Mouse (Mus musculus) gastrocnemius, postnatal 36 days (tissue): ENCODE results near the gene Gdpgp1. TPM values are rescaled to one million over a fixed set of nuclear protein-coding genes. Genes with fewer than 3 reads are reported as not detected.

Source experiments
- DNase-seq, 2 experiments: peaks; one replicate each; pipeline ENCODE4 v3.0.0; 2022
- intact Hi-C: fragments of 180-260 bp; cut with DNase I; formaldehyde crosslinking; loops from one replicate; pipeline ENCODE4 v1.15.1; 2025
- total RNA-seq, 2 experiments: library from RNA; stranded (reverse); gene quantifications; 2 replicates each; pipeline ENCODE4 v1.2.3; 2021

The Gdpgp1 gene
- total RNA-seq, 2 experiments from 2014 or later = 0.69 to 0.79 TPM

DNA sequence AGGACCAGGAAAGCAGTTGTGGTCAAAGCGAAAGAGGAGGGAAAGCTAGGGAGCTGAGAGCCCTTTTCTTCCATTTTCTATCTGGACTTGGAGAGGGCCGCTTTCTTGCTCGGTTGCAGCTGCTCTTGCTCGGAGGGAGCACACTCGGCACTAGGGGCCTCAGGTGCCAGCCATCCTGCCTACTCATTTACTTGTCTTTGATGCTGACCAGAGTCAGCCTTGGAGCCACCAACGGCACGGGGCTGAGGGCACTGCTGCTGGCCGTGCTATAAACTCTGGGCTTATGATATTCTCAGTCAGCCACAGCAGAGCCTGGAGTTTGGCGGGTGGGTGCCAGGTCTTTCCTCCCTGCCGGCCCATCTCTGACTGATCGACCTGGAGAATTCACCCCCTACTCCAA is 33.8 kb upstream of the Gdpgp1 start:
- intact Hi-C loops = no loop called here
- no peak for DNase-seq

DNA sequence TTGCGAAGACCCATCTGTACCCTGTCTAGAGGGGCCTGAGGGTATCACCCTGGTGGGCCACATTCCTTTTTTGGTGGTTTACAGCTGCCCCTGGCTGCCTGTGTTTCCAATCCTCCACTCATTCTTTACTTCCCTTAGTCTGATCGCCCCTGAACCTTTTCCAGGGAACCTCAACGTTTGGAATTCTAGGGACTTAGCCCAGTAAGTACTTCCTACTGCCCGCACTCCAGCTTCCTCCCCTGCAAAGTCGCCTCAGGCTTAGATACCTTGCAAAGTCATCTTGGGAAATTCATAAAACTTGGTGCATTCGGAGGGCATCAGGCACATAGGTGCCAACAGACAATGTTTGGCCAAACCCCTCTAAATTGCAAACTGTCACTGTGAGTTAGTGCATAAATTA is 33.4 kb upstream of the Gdpgp1 start:
- DNase-seq = no peak
- intact Hi-C loops = no loop called here

DNA sequence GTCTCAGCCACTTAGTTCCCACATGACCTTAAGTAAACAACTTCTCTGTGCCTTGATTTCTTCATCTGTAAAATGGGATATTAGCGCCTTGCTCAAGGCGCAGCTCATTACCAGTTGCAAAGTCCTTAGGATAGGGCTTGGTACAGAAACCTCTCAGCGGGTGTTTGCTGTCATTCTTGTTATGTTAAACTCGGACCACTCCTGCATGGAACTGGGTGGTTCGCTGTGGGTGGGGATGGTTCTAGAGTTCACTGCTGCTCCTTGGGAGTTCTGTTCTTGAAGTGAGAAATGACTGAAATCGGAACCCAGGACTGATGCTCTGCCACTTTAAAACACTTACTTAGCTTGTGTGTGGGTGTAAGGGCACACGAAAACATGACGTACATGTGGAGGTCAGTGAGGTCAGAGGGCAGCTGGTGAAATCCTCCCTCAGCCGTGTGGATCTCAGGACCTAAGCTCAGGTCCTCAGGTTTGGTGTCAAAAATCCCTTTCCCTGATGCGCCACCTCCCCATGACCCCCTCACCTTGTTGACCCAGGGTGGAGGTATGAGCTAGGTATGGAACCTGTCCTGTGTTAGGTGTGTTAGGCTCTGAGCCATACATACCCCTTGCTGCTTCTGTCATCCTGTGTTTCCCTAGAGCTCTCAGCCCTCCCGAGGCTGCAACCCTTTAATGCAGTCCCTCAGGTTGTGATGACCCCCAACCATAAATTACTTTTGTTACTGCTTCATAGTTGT is 32.6 kb upstream of the Gdpgp1 start:
- DNase-seq = no peak
- intact Hi-C loops = no loop called here

DNA sequence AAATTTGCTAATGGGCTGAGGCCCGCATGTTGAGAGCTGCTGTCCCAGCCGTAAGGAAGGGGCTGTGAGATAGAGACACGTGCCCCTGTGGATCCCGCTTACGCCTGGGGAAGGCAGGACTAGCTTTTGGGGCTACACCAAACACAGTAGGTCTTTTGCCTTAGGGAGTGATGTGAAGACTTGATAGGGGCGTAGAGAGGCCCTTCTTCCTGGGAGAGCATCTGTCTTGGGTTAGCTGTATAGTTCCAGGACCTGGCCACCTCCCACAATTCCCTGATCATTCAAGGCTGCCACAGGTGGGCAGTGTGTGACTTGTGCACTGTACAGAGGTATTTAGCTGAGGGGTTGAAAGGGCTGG is 32.1 kb upstream of the Gdpgp1 start:
- intact Hi-C loops = no loop called here
- no peak for DNase-seq

DNA sequence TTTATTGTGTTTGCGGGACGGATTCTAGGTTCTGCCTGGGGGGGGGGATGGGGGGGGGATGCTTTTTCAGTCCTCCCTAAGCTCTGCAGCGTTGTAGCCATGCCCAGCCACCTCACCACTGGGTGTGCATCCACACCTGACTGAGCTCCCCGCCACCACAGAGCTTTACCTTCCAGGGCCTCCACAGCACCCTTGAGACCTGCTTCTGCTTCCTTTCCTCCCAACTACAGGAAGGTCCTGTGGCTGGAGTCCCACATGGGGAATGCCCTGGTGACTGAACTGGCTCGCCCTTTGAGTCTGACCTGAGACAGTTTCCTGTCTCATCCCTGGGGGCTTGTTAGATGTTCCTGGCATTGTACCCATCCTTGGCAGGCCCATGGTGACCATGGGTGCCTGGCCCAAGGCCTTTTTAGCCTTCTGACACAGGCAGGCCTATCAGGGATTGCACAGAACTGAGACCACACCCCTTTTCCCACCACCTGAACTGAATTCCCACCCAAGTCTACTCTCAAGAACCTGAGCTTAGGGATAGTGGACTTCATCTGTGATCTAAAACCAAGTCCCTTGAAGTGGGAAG is 31.6 kb upstream of the Gdpgp1 start:
- intact Hi-C loops = no loop called here
- no peak for DNase-seq

DNA sequence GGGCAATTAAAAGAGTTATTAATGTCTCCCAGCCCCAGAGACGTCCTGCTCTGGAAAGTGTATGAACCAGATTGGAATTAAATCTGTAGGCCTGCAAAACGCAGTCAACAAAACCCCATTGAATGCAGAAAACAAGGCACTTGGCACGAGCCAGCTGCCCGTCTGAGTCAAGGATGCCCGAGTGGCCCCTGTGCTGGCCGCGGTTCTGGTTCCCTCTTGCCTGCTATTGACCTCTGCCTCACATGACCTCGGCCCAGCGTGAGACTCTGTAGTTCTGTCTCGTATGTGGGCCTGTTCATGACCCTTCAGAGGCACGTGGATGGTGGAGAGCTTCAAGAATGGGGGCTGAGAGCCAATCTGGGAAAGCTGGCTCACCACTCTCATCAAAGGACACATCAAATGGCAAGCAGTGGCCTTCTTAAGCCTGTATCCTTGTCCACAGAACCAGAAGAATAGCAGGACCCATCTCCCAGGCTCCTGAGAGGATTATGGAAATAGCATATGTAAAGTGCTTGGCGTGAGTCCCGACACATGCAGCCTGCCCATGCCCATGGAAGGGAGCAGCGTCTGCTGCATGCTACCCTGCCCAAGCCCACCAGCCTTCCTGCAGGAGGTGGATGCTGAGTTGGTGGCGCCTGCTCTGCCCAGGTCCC is 30.7 kb upstream of the Gdpgp1 start:
- intact Hi-C loops = no loop called here

DNA sequence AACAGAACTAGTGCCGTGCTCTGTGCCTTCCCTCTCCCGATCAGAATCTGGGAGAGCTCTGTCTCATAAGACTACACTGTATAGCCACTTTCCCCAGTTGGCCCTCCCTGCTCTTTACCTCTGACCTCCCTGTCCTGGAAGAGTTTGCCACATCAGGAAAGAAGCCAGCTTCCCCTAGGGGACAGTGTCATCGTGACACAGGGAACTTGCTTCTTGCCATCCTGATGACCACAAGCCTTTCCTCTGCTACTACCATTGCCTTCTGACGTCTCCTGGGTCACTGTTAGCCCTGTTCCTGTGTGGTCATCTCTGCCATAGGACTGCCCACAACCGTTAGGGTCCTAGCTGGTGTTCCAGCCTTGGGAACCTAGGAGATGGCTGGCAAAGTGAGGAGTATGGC is 29.7 kb upstream of the Gdpgp1 start:
- intact Hi-C loops = no loop called here
- DNase-seq = no peak

More for the DNA sequence above, 30.7 kb upstream of the Gdpgp1 start:
- DNase-seq = no peak

DNA sequence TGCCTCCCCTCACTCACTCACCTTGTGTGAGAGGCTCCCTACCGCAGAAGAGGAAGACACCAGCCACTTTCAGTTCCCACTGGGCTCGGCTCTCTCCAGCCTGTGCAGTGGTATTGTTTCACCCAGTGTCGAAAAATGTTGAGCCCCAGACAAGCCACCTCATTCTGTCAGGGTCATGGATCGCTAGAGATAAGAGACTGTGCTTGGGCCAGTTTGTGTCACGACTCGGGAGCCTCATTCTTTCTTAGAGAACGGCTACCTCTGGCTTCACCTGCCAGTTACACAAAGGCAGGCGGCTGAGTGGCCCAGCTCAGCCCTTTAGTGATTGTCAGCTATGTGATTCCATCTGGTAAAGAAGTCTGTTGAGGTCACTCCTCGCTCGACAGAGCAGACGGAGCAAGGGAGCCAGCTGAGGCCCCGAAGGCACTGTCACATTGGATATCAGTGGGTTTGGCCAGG is 29.0 kb upstream of the Gdpgp1 start:
- no peak for DNase-seq
- intact Hi-C loops = no loop called here

DNA sequence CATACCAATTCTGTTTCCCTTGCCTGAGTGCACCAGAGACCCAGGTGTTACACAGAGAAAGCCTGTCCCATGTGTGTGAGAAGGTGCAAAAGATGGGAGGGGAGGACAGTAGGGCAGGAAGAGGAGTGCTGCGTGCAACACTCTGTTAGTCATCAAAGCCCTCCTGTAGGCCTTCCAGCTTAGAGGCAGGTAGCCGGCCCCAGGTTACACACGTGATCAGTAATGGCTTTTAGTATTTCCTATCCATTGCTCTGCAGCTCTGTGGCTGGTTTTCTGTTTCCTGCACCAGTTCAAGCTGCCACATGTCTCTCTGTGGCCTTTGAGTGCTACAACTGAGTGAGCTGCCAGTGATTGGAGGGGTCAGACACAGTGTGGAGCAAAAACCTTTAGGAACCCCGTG is 28.3 kb upstream of the Gdpgp1 start:
- intact Hi-C loops = no loop called here
- DNase-seq = no peak

DNA sequence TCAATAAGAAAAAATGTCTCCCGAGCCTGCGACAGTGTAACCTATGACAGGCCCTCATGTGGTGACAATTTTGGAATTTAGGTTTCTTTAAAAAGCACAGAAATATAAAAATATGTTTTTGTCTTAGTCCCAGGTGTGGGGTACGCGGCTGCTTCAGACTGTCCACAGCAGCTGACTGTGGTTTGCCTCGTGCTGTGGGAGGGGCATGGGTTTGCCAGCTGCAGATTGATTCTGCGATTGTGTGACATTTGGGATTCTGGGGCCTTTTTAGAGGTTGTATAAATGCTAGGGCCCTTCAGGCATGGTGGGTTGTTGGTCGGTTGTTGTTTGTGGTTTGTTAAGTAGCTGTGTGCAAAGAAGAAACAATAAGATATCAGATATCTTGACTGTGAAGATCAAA is 27.7 kb upstream of the Gdpgp1 start:
- intact Hi-C loops = loop anchor here (5.0 kb wide), 1 partner anchor 48 kb away; no protein-coding TSS in a partner anchor
- no peak for DNase-seq

DNA sequence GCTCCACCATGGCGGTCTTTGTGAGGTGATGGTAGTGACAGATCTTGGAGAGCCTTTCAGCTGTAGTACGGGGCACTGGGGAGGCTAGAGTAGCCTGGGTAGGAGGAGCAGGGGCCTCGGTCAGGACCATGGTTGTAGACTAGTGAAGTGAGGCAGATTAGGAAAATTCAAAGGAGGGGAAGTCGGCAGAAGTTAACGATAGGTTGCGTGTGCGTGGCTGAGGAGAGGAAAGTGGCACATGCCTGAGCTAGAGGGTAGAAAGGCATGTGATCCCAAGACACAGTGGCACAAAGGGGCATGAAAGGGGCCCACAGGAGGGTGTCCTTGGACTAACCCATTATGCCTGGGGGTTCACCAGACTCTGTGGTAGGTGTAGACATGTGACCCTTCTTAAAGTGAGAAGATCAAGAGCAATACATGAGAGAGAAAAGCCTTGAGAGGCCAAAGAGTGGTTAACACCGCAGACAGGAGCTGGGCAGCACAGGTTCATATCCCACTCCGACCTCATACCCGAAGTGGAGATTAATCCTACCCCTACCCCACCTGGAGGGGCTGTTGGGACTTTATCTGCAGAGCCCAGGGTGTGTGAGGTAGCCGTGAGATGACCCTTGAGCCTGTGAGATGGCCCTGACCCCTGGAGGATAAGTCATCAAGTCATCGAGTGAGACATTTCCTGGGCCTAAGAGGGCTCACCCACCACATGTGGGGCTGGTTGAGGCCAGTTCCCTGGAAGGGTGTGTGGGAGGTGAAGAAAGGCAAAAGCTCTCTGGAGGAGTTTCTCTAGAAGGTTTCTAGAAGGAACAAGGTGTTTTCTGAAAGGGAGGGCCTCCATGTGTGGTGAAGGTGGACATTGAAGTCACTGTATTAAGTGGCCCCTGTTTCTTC is 26.7 kb upstream of the Gdpgp1 start:
- DNase-seq = no peak

DNA sequence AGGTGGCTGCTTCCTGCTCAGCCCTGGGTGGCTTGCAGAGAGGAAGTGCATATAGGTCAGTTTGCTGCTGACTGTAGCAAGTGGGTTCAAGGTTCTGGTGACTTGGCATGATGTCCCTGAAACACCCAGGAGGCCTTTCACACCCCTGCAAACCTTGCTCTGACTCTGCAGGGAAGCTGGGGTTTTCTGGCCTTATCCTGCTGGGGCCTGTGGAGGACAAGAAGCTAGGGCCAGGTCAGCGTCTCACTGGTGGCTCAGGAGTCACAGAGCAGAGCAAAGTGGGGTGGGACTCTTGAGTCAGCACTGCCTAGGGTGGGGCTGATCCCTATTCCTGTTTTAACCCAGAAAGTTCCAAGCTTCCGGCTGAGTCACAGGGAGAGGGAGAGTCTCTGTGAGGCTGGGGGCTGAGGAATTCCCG is 25.3 kb upstream of the Gdpgp1 start:
- intact Hi-C loops = loop anchor here (5.0 kb wide), 1 partner anchor 50 kb away; no protein-coding TSS in a partner anchor
- no peak for DNase-seq

More for the DNA sequence above, 26.7 kb upstream of the Gdpgp1 start:
- intact Hi-C loops = loop anchor here (5.0 kb wide), 1 partner anchor 49 kb away; no protein-coding TSS in a partner anchor

DNA sequence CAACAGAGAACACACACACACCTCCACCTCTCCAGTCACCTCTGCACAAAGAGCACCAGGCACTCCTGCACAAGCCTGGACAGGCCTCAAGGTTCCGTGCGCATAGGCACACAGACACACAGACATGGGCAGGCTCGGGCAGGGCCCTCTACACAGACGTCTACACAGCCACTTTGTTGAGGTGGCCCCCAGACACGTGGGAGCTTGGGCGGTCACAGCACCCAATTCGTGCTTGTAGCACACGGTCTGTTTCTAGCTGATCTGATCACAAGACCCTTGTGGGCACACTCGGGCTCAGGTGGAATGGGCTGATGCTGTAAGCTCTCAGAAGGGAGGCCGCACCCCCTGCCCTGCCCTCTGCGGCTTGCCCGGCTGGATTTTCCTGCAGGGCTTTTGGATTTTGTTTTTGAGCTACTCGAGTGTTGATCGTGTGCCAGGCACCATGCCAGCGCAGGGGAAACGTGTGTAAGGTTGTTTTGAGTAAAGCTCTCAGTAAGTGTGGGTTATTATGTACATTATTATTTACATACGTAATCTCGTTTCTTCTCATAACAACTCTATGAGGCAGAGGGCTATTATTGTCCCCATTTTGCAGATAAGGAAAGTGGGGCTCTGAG is 24.5 kb upstream of the Gdpgp1 start:
- no peak for DNase-seq
- intact Hi-C loops = loop anchor here (5.0 kb wide), 1 partner anchor 51 kb away; no protein-coding TSS in a partner anchor

DNA sequence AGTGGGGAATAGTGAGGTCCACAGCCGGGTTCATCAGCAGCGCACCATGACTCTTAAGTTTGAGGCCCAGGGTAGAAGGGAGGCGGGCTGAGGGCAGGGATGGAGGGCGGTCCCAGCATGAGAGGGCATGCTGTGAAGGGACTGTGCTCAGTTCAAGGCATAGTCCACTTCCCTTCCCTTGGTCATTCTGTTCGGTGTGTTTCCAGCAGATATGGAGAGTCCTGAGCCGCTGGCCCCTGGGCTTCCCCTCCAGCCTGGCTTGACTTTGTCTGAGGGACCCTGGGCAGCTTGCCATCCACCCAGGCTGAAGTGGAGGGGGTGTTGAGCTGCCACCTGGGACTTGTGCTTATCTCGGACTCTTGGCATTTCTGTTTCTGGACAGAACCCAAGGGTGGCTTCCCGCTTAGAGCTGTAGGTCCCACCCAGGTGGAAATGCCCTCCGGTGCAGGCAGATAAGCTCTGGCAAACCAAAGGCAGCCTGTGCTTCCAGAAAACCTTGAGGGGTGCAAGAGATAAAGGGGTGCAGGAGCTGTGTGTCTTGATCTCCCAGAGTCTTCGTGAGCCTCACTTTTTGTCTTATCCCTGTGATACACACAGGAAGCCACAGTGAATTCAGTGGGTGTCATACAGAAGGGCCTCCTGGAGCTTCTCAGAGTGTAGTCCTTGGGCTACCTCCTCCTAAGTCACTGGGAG is 23.8 kb upstream of the Gdpgp1 start:
- intact Hi-C loops = loop anchor here (5.0 kb wide), 1 partner anchor 52 kb away; no protein-coding TSS in a partner anchor

DNA sequence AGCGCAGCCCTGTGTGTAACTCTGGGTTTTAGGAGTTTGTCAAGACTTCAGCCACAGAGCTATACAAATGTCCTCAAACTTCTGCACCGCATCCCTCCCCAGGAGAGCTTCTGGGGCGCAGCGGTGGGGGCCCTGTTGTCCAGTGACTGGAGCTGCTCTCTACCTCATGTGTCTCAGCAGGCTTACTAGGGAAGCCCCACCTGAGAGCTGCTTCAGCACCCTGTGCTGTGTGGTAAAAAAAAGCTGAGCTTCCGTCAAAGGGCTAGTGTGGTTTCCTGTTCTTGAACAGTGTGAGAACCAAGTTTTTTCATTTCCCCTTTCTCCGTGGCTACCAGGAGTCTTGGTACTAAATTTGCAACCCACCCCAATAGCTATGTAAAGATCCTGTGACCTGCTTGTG is 23.0 kb upstream of the Gdpgp1 start:
- intact Hi-C loops = loop anchor here (5.0 to 10.0 kb wide), 2 partner anchors 52 to 195 kb away; no protein-coding TSS in a partner anchor
- DNase-seq = no peak

More for the DNA sequence above, 23.8 kb upstream of the Gdpgp1 start:
- DNase-seq = no peak

DNA sequence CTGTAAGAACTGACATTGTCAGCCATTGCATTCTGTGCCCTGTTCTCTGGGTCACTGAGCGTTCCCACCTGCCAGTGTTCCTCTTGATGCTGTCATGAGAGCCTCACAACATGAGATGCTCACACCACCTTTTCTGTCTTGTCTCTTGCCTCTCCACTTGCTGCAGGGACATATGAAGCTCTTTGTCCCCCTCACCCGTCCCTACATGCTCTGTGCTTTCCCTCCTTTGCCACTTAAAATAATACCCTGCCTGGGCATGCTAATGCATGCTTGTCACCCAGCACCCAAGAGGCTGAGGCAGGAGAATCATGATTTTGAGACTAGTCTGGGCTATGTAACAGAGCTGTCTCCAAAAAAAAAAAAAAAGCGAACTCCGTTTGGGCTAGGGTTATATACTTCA is 21.7 kb upstream of the Gdpgp1 start:
- intact Hi-C loops = loop anchor here (10.0 kb wide), 1 partner anchor 196 kb away; no protein-coding TSS in a partner anchor
- no peak for DNase-seq

DNA sequence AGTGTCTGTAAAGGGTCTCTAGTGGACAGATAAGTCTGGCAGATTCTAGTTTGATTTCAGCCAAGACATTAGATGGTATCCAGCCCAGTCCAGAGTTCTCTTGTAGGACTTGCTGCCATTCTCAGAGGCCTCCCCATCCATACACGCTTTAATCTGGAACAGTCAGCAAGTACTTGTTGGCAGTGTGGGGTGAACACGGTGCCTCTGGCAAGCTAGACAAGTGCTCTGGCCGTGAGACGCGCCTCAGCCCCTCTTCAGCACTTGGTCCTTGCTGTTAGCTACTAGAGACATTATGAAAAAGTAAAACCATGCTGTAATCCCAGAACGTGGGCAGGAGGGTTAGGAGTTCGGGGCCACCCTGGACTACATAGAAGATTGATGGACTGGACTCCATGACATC is 19.1 kb upstream of the Gdpgp1 start:
- intact Hi-C loops = loop anchor here (2.0 to 10.0 kb wide), 2 partner anchors 73 to 199 kb away; no protein-coding TSS in a partner anchor
- DNase-seq = no peak

DNA sequence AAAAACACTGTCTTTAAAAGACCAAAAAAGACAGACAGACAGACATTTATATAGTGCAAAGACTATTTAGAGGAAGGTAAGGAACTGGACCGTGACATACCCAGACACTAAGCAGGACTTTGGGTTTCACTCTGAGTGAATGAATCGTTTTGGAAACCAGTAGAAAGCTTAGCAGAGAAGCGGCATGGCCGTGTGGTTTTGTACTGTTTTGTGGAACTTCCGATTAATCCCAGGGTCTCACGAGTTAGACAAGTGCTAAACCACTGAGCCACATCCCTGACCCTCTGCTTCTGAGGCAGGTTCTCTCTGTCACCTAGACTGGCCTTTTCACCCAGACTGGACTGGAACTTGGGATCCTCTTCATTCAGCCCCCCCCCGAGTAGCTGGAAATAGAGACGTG is 18.2 kb upstream of the Gdpgp1 start:
- intact Hi-C loops = loop anchor here (2.0 to 10.0 kb wide), 2 partner anchors 74 to 200 kb away; no protein-coding TSS in a partner anchor
- DNase-seq = no peak

DNA sequence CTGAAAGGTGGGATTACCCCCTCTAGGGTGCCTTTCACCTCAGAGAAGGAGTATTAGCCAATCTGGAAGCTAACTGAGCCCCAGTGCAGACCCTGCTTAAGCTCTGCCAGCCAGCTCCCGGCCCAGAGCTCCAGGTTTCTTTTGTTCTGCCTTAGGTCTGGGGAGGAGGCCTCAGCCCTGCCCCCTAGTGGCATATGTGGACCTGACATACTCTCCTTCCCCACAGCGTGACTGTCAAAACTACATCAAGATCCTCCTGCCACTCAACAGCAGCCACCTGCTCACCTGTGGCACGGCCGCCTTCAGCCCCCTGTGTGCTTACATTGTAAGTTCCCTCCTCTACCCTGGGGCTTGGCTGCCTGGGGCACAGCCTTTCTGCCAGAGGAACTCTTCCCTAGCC is 17.3 kb upstream of the Gdpgp1 start:
- intact Hi-C loops = loop anchor here (2.0 to 10.0 kb wide), 2 partner anchors 75 to 201 kb away; no protein-coding TSS in a partner anchor
- peak; percentile 71 for DNase-seq
